Mouse (Mus musculus): ENCODE measurements around the gene Ndnf.

The Ndnf gene

DNA sequence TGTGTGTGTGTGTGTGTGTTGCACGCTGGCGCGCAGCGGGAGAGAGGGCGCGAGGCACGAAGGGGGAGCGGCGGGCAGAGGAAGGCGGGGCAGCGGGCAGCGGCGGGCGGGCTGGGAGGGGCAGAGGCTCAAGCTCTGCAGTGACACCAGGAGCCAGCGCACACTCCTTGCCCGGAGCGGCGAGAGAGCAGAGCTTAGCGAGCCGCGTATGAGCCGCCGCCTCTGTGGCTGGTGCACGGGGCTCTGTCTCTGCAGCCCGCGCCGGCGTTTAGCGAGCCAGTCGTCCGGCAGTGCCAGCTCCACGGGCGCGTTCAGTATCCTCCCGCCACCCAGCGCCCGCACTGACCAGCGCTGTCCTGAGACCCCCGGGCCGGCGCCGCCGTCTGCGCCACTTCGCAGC lies at the start of gene Ndnf:
Gene Ndnf, plus strand, starts transcription at position 140 of the 400 bp plus-strand sequence.
- DNase-seq (ENCODE audit: low read depth, low spot score): no peak

GRCm38 (mm10) chr6:65623016-65623715 lies 48.2 kb upstream of the Ndnf start:
- DNase-seq (ENCODE audit: low read depth, low spot score): no peak

DNA sequence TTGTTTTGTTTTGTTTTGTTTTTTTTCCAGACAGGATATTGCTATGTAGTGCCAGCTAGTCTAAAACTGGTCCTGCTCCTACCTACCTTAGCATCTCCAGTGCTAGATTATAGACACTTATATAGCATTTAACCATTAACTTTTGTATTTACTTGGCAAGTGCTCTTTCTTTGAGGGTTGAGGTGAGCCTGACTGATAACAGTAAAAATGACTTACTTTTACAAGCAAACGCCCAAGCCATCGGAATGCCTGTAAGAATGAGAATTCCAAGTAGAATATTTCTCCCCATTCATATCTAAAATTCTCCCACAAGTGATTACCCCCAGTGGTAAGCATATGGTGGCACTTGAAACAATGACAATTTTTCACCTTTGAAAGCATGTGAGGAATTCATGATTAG lies 40.8 kb upstream of the Ndnf start:
- DNase-seq (ENCODE audit: low read depth, low spot score): no peak

DNA sequence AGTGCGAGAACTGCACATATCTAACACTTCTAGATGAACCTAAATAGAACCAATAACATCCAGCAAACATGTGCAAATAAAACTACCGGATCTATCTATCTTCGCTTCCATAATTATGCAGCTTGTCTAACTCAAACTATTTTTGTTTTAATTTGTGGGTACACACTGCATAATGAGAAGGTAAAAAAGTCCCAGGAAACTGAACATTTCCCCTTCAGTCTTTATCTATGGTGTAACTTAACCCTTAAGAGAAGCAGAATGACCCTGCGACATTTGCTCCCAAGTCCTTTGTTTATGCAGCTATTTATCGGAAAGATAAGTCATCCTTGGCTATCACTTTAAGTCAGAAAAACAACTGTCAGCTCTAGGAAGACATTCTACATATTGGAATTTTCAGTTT lies 39.2 kb upstream of the Ndnf start:
- no peak for DNase-seq (ENCODE audit: low read depth, low spot score)

DNA sequence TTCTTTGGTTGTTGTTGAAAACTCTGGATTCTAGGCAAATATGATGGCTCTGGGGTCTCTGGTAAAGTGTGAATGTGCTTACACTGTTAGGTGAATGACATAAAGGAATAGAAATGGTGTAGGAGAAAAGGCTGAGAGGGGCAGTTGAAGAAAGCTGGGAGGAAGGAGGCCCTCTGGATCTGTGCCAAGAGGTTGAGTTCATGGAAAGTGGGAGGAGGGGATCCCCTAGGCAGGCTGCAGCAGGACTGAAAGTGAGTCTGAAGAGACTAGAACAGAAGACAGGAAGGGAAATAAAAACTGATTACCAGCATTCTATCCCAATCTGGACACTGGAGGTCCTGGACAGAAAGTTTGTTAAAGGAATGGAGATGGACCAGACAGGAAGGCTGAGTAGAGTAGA lies 29.0 kb upstream of the Ndnf start:
- no peak for DNase-seq (ENCODE audit: low read depth, low spot score)

DNA sequence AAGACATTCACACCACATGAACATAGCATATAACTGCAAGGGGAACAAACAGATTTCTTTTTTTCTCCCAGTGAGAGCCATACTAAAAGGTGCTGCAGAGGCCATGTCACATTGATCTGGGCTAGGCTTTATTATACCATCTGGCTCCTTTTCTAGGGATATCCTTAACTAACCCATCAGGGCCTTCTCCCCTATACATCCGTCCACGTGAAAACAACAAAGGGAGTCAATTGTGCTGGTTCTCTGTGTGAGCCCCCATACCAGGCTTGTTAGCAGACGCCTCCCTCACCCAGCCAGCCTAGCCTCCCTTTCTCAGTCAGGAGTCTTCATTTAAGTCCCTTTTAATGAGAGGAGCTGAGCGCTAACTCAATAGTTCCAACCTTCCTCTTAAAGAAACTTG lies 27.3 kb upstream of the Ndnf start:
- DNase-seq (ENCODE audit: low read depth, low spot score): no peak

DNA sequence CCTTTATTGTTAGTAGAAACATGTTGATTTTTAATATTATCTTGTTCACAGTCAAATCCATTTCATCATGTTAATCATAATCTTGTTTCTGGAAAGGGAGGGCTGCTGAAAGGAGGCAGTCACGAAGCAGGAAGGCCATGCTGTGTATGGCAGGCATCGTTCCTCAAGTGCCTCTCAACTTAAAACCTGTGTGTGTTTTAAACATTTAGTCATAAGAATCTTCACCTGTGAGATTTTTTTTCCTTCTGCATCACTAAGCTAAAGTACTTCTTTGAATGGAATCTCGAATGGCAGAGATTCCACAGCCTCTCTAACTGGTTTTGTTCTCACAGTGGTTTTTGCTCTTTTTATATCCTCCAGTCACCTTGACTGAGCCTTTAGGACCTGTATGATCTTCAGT lies 25.0 kb upstream of the Ndnf start:
- DNase-seq (ENCODE audit: low read depth, low spot score): no peak

DNA sequence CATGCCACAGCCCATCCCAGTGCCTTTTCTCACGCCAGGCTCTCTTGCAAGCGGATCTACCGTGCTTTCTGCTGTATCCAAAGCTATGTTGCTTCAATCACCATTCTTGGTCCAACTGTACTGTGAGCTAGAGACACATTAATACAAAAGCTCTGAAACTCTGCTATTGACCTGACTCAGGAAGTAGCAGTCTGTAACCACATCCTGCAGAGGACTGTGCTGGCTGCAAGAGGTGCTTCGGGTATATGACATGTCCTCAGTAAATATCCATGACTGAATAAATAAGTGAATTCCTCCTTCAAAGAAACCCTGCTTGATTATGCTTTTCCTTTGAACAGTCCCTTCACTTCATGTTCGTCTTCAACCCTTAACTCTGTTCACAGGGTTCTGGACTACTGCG lies 23.7 kb upstream of the Ndnf start:
- no peak for DNase-seq (ENCODE audit: low read depth, low spot score)

DNA sequence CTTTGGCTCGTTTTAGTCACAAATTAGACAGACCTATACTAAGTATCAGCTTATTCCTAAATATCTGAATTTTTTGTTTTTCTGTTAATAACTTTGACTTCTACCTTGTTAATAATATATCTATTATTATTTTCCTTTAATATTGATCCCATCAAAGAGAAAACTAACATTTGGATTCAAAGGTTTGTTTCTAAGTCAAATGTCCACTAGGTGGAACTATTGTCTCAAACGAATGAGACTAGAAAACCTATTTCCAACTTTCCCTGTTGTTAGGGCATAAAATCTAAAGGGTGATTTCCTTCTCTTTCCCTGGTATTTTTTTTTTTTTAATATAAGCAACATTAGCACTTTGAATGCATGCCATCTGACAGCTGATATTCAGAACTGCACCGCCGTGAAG lies 20.0 kb upstream of the Ndnf start:
- DNase-seq (ENCODE audit: low read depth, low spot score): no peak

- no peak for DNase-seq (ENCODE audit: low read depth, low spot score)
Measured at GRCm38 (mm10) chr6:65661272-65661671, 10.1 kb upstream of the Ndnf start.

DNA sequence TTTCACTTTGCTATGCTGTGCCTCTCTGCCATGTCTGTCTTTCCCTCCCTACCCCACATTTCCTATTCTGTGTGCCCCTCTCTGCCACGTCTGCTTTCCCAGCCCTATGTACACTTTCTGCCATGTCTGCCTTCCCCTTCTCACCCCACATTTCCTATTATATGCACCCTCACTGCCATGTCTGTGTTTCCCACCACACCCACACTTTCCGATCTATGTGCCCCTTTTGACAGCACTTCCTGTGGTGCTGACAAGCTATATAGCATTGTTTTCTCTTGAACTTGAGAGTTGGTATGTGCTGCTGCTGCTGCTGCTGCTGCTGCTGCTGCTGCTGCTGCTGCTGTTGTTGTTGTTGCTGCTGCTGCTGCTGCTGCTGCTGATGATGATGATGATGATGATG lies 9.3 kb upstream of the Ndnf start:
- DNase-seq (ENCODE audit: low read depth, low spot score): no peak

GRCm38 (mm10) chr6:65663990-65664389 lies 7.4 kb upstream of the Ndnf start:
- no peak for DNase-seq (ENCODE audit: low read depth, low spot score)

- DNase-seq (ENCODE audit: low read depth, low spot score): no peak
Measured at GRCm38 (mm10) chr6:65666295-65666694, 5.1 kb upstream of the Ndnf start.

GRCm38 (mm10) chr6:65669971-65670370 lies 1.4 kb upstream of the Ndnf start:
- no peak for DNase-seq (ENCODE audit: low read depth, low spot score)

DNA sequence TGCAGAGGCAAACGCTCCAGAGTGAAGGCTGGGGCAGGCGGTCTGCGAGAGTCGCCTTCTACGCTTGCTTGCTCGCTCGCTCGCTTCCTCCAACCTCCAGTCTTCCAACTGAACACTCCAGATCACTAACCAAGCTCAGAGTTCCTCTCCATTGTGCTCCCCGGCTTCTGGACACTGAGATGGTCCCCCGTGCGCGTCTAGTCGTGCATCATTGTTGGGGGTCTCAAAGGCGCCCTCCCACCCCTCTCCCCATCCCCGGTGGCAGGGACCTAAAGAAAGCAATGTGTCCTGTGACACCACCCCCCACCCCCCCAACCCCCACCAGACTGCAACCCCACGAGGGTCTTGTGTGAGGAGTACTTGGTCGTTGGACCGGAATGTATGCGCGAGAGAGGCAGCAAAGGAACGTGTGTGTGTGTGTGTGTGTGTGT lies 394 bp upstream of the Ndnf start:
- DNase-seq (ENCODE audit: low read depth, low spot score): no peak

DNA sequence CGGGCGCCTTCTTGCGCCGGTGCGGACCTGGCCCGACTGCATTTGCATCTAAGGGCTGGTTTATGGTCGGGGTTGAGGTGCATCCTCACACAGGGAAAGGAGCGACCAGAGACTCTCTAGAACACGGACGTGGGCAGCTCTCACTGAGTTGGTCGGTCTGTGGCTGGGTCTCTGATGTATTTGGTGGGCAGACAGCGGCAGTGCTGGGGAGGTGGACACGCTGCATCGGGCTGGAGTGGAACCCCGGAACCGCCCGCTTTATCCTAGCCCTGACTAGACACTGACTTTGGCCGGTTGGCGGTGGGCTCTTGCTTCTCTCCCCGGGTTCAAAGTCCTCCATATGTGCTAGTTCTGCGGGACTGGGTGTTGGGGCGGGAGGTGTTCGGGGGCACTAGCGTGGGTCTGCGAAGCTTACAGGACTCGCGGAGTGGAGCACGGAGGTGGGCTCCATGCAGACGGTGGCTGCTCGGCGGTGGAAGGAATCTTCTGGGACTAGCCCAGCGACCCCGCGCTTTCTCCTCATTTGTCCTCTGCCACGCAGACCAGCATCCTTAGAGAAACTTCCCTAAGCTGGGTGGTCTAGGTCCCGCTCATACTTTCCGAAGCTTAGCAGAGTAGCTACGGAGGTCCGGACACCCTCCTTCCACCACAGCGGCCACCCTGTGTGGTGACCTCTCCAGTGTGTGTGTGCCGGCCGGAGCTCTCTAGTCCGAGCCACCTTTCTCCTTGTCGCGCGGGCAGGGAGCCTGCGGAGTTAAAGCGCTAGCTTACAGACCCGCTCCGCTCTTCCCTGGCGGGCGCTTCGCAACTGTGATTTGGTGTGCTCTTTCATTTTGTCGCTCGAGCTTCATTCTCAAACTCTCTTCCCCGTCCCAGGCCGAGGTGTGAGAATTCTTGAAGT lies 991 bp downstream of the Ndnf start:
- DNase-seq (ENCODE audit: low read depth, low spot score): no peak

GRCm38 (mm10) chr6:65693938-65694337 lies 22.5 kb downstream of the Ndnf start:
- DNase-seq (ENCODE audit: low read depth, low spot score): no peak

- DNase-seq (ENCODE audit: low read depth, low spot score): no peak
Measured at GRCm38 (mm10) chr6:65720676-65721075, 49.3 kb downstream of the Ndnf start.

- no peak for DNase-seq (ENCODE audit: low read depth, low spot score)
Measured at GRCm38 (mm10) chr6:65725677-65726076, 54.3 kb downstream of the Ndnf start.

DNA sequence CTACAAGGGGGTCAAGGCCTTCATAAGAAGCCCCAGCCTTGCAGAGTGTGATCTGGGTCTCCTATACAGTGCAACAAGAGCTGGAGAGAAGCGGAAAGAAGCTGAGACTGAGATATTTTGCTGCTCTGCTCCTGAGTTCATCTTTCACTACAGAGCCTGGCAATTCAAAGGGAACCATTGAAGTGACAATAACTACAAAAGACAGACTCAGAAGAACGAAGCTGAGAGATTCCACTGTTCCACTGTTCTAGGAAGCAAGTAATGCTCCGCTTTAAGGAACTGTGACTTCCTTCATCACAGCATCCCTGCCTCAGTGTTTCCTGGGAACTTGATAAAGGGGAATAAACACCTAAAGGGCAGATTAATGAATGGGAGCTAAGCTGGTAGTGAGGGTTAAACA lies 56.9 kb downstream of the Ndnf start:
- DNase-seq (ENCODE audit: low read depth, low spot score): no peak

DNA sequence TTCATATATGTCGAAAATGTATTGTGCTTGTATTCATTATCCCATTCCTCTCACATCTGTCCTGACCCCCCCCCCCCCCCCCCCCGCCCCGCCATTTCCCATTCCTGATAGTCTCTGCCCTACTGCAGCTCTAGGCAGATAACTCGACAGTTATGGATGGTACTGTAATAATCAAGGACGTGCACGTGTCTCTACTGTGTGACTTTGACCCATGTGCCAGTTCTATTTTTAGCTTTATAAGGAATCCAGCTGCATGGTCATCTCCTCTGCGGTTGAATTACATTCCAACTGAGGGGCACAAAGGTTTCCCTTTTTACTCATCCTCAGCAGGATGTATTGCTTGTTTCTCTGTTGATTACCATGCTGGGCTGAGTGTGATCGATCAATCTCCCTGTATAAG lies 68.1 kb downstream of the Ndnf start:
- DNase-seq (ENCODE audit: low read depth, low spot score): no peak

DNA sequence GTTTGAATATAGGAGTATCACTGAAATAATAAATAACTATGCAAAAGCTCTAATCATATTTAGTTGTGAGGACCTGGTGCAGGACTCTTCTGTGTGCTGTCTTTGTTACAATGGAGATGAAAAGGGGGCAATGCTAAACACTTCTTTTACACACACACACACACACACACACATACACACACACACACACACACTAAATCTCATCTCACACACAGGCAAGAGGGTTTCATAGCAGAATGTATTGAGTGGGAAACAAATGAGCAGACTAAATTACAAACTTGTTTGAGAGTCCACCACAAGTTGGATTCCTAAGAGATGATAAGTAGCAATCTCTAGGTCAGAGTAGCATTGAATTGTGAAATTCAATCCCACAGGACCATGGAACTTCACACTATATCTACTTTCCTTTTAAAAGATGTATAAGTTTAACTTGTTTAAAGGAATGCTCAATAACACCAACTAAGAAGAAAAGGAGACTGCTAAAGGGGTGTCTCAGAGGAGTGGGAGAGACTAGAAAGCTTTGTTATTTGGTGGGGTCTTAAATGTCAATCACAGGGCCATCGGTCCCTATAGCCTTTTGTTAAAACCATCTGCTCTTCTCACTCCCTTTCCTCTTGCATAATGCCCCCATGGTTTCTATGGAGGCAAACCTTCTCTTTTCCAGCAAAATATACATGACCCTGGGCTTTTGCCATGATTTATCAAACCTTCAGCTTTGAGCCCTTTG lies 71.9 kb downstream of the Ndnf start:
- DNase-seq (ENCODE audit: low read depth, low spot score): no peak

GRCm38 (mm10) chr6:65743871-65744202 lies 72.4 kb downstream of the Ndnf start:
- no peak for DNase-seq (ENCODE audit: low read depth, low spot score)
